Mouse (Mus musculus) neural tube, embryonic 11.5 days (tissue): ENCODE results near the gene Ube2q2. TPM values are rescaled to one million over a fixed set of nuclear protein-coding genes. Genes with fewer than 3 reads are reported as not detected.

Experiments
- ATAC-seq: fragments of 200-750 bp; cut with Nextera tagmentation; 2 replicates; pipeline ENCODE4 v1.8.0; 2017; ENCODE audit warnings: moderate number of reproducible peaks, mild to moderate bottlenecking, moderate TSS enrichment, moderate library complexity; ENCODE audit not compliant: insufficient read depth, low FRiP score, low TSS enrichment
- DNase-seq: peaks from one replicate; pipeline ENCODE4 v3.0.0-alpha.2; 2015; ENCODE audit warnings: low spot score
- H3K27ac ChIP-seq: fragments of 300-500 bp; sonication (generic); 2 replicates; pipeline ENCODE4 v1.5.1; 2014; ENCODE audit warnings: low read depth, mild to moderate bottlenecking, low read length
- H3K27me3 ChIP-seq: fragments of 300-500 bp; sonication (generic); 2 replicates; pipeline ENCODE4 v1.6.1; 2014; ENCODE audit warnings: mild to moderate bottlenecking, low read length, mixed read lengths; ENCODE audit not compliant: control insufficient read depth, insufficient read depth
- H3K36me3 ChIP-seq: fragments of 300-500 bp; sonication (generic); 2 replicates; pipeline ENCODE4 v1.6.1; 2014; ENCODE audit warnings: mild to moderate bottlenecking, low read length, moderate library complexity, mixed read lengths; ENCODE audit not compliant: control insufficient read depth, insufficient read depth
- H3K4me1 ChIP-seq: fragments of 300-500 bp; sonication (generic); 2 replicates; pipeline ENCODE4 v1.6.1; 2014; ENCODE audit warnings: low read length, mixed read lengths; ENCODE audit not compliant: control insufficient read depth, insufficient read depth
- H3K4me2 ChIP-seq: fragments of 300-500 bp; sonication (generic); 2 replicates; pipeline ENCODE4 v1.6.1; 2014; ENCODE audit warnings: low read depth, mild to moderate bottlenecking, moderate library complexity
- H3K4me3 ChIP-seq: fragments of 300-500 bp; sonication (generic); 2 replicates; pipeline ENCODE4 v1.5.1; 2014; ENCODE audit warnings: low read depth, low read length
- H3K9ac ChIP-seq: fragments of 300-500 bp; sonication (generic); 2 replicates; pipeline ENCODE4 v1.6.1; 2014; ENCODE audit warnings: mild to moderate bottlenecking, low read length
- H3K9me3 ChIP-seq: fragments of 300-500 bp; sonication (generic); 2 replicates; pipeline ENCODE4 v1.6.1; 2016; ENCODE audit warnings: low read length; ENCODE audit not compliant: control insufficient read depth
- WGBS: fragments of 180-500 bp; shearing (Covaris S2); extraction: QIAGEN DNeasy Blood & Tissue Kit; methylation state at CpG from one replicate; pipeline ENCODE4 v1.1.7; 2014; 5-methylcytosine and 5-hydroxymethylcytosine counted together
- polyA plus RNA-seq: library from polyadenylated mRNA; unstranded; fragments of >200 nt; fragmentation: Nextera tagmentation; extraction: Ambion mirVana; gene quantifications from 2 replicates; pipeline ENCODE4 v1.2.1, GENCODE M21; 2014

Gene Ube2q2
- polyA plus RNA-seq, 1 experiment from 2014 or later: 55.9 TPM

DNA sequence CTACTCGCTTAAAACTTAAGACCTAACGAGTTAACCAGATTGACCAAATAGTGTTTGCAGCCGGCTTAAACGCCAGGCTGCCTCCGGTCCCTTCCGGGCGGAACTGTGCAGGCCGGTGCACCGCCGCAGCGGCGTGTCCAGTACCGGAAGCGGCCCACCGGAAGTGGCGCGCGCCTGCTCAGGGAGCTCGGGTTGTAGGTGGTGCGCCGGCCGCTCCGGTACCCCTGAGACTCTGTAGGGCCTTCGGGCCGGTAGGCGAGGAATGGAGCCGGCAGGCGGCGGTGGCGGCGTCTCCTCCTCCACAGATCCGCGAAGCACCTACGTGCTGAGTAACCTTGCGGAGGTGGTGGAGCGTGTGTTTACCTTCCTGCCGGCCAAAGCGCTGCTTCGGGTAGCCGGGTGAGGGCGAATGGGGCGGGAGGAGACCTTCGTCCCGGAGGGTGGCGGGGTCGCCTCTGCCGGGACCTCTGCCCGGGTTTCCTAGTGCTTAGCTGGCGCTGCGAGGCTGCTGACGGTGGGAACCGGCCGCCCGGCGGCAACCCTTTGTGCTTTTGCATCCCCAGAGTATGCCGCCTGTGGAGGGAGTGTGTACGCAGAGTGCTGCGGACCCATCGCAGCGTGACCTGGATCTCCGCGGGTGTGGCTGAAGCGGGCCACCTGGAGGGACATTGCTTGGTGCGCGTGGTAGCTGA, 60.3 kb downstream of the Ube2q2 start, which contains the start of gene Fbxo22:
Fbxo22 (plus strand) TSS at position 136 of the 692 bp plus-strand sequence.
- H3K4me3 ChIP-seq: peak within 1 kb of the TSS; percentile 82
- H3K27ac ChIP-seq: peak within 1 kb of the TSS; percentile 61
- no peaks in the 10 kb centered on the region for H3K9me3 ChIP-seq
- H3K27me3 ChIP-seq: no peaks in the 10 kb centered on the region
- under 1% methylated on average over 64 of the region's 65 CpGs for WGBS
- no peaks in the 10 kb centered on the region for H3K36me3 ChIP-seq
- H3K9ac ChIP-seq: peak within 1 kb of the TSS; percentile 72
- ATAC-seq (peak; percentile 99), DNase-seq (peak; percentile 92)
- H3K4me1 ChIP-seq: peaks cover 14% of the 10 kb centered on the region
- H3K4me2 ChIP-seq: peak within 1 kb of the TSS; percentile 78

GRCm38 (mm10) chr9:55211611-55212010, 63.0 kb downstream of the Ube2q2 start:
- Histone ChIP-seq H3K4me3 (no peak overlapping the region), H3K9ac (no peak overlapping the region), H3K4me1 (peaks cover 14% of the 10 kb centered on the region), H3K9me3 (no peaks in the 10 kb centered on the region), H3K4me2 (no peak overlapping the region), H3K36me3 (peaks cover 4% of the 10 kb centered on the region; the same call in 1 of the 2 replicates), H3K27me3 (no peaks in the 10 kb centered on the region), H3K27ac (no peak overlapping the region)
- WGBS: 87% methylated on average over 4 of the region's 4 CpGs
- DNase-seq (no peak), ATAC-seq (no peak)

- peaks cover 8% of the 10 kb centered on the region for H3K4me1 ChIP-seq
- no peak overlapping the region for H3K4me3 ChIP-seq
- H3K27ac ChIP-seq: no peak overlapping the region
- ATAC-seq (no peak), DNase-seq (no peak)
- H3K9ac ChIP-seq: no peak overlapping the region
- 97% methylated on average over 1 of the region's 1 CpGs for WGBS
- H3K36me3 ChIP-seq: peaks cover 11% of the 10 kb centered on the region
- no peaks in the 10 kb centered on the region for H3K9me3 ChIP-seq
- H3K4me2 ChIP-seq: no peak overlapping the region
- no peaks in the 10 kb centered on the region for H3K27me3 ChIP-seq
Measured at GRCm38 (mm10) chr9:55213396-55213795, 64.7 kb downstream of the Ube2q2 start.

GRCm38 (mm10) chr9:55215056-55215455, 66.4 kb downstream of the Ube2q2 start:
- Histone ChIP-seq H3K9me3 (no peaks in the 10 kb centered on the region), H3K36me3 (peaks cover 15% of the 10 kb centered on the region), H3K4me2 (no peak overlapping the region), H3K4me1 (no peaks in the 10 kb centered on the region; the same call in 1 of the 2 replicates), H3K9ac (no peak overlapping the region), H3K27ac (no peak overlapping the region), H3K4me3 (no peak overlapping the region), H3K27me3 (no peaks in the 10 kb centered on the region)
- WGBS: 90% methylated on average over 3 of the region's 3 CpGs
- no peak for ATAC-seq
- DNase-seq: no peak

DNA sequence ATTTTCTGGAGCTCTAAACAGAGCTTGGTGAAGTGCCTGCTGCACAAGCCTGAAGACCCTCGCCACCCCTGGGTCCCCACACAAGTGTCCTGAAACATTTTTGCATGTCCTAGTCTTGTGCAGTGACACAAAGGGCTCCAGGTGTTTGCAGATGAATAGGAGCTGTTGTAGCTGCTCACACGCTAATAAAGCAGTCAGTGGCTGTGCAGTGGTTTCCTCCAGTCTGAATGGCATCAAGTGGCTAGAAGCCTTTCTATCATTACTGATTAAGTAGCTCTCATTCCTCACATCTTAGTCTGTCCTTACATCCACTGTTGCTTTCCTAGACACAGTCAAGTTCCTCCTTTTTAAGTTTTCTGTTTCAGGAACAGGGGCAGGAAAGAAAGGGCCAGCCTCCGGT, 67.0 kb downstream of the Ube2q2 start:
- H3K9ac ChIP-seq: no peak overlapping the region
- H3K4me1 ChIP-seq: no peaks in the 10 kb centered on the region
- no peaks in the 10 kb centered on the region for H3K27me3 ChIP-seq
- no peak overlapping the region for H3K4me2 ChIP-seq
- ATAC-seq (no peak), DNase-seq (no peak)
- 82% methylated on average over 3 of the region's 3 CpGs for WGBS
- H3K4me3 ChIP-seq: no peak overlapping the region
- no peaks in the 10 kb centered on the region for H3K9me3 ChIP-seq
- H3K27ac ChIP-seq: no peak overlapping the region
- H3K36me3 ChIP-seq: peaks cover 18% of the 10 kb centered on the region

- Histone ChIP-seq H3K4me2 (no peak overlapping the region), H3K27me3 (no peaks in the 10 kb centered on the region), H3K9me3 (no peaks in the 10 kb centered on the region), H3K4me1 (no peaks in the 10 kb centered on the region), H3K4me3 (no peak overlapping the region), H3K9ac (no peak overlapping the region), H3K36me3 (peaks cover 21% of the 10 kb centered on the region), H3K27ac (no peak overlapping the region)
- WGBS: 63% methylated on average over 2 of the region's 2 CpGs
- no peak for ATAC-seq
- no peak for DNase-seq
Measured at GRCm38 (mm10) chr9:55216078-55216477, 67.4 kb downstream of the Ube2q2 start.

GRCm38 (mm10) chr9:55217381-55217780, 68.7 kb downstream of the Ube2q2 start:
- H3K27ac ChIP-seq: no peak overlapping the region
- no peaks in the 10 kb centered on the region for H3K27me3 ChIP-seq
- no peaks in the 10 kb centered on the region for H3K4me1 ChIP-seq
- DNase-seq (no peak), ATAC-seq (no peak)
- no peak overlapping the region for H3K4me2 ChIP-seq
- no peaks in the 10 kb centered on the region for H3K9me3 ChIP-seq
- H3K4me3 ChIP-seq: no peak overlapping the region
- peaks cover 25% of the 10 kb centered on the region for H3K36me3 ChIP-seq
- H3K9ac ChIP-seq: no peak overlapping the region
- 99% methylated on average over 3 of the region's 3 CpGs for WGBS

DNA sequence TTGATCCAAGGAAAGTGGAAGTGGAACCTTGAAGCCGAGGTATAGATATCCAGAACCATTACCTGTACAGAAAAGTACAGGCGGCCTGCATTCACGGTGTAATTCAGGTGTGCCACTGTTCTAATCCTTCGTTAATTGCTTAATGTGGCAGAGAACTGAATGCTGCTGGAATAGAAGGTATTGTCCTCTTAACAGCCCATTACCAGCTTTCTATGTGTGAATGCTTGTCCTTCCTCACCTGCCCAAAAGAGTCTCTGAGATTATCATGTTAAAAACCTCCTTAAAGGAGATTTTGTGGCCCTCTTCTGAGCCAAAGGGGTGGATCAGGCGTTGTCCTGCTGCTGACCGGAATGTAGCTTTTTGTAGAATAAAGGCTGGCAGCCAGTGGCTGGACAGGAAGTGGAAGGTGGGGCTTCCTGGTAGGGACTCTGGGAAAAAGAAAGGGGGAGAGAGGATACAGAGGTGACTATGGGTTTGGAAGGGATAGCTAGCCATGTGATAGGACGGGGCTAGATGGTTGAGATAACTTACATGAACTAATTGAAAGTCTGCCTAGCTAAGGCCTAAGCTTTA, 76.6 kb downstream of the Ube2q2 start:
- H3K36me3 ChIP-seq: peaks cover 14% of the 10 kb centered on the region
- ATAC-seq: no peak
- WGBS: 94% methylated on average over 7 of the region's 7 CpGs

GRCm38 (mm10) chr9:55226251-55226650, 77.6 kb downstream of the Ube2q2 start:
- ATAC-seq: no peak
- H3K4me2 ChIP-seq: no peak overlapping the region
- H3K9me3 ChIP-seq: no peaks in the 10 kb centered on the region
- no peaks in the 10 kb centered on the region for H3K27me3 ChIP-seq
- H3K4me3 ChIP-seq: no peak overlapping the region
- WGBS: 77% methylated on average over 3 of the region's 3 CpGs
- no peak overlapping the region for H3K9ac ChIP-seq
- no peak for DNase-seq
- H3K36me3 ChIP-seq: peaks cover 9% of the 10 kb centered on the region
- no peaks in the 10 kb centered on the region for H3K4me1 ChIP-seq
- H3K27ac ChIP-seq: no peak overlapping the region

More for the DNA sequence above, 76.6 kb downstream of the Ube2q2 start:
- no peak overlapping the region for H3K4me2 ChIP-seq
- H3K27me3 ChIP-seq: no peaks in the 10 kb centered on the region
- H3K27ac ChIP-seq: no peak overlapping the region
- no peaks in the 10 kb centered on the region for H3K4me1 ChIP-seq
- no peak for DNase-seq
- no peak overlapping the region for H3K9ac ChIP-seq
- H3K9me3 ChIP-seq: no peaks in the 10 kb centered on the region
- no peak overlapping the region for H3K4me3 ChIP-seq
